In genomic region chr14:30922053-30922670, GRCm38 (mm10) we compare ENCODE assay signal across 17 mouse cellular contexts. TPM values are rescaled to one million over a fixed set of nuclear protein-coding genes. Genes with fewer than 3 reads are reported as not detected.
DNase-seq lines count a peak whose midpoint lies in the region; ATAC-seq and TF ChIP-seq lines count a peak whose summit lies in the region.
"Had no signal": no experiment of that assay in that cellular context is flagged by ENCODE, and none has a peak within 500 bp of the region (broad histone marks: within the 10 kb centered on the region; RNA-seq: fewer than 3 reads in every experiment).

No protein-coding gene starts in this region.

- no peak for TF ChIP-seq CTCF in heart, postnatal 0 days (IDR thresholded peaks at IDR 0.05; ENCODE audit: low read depth)
- TF ChIP-seq CTCF in lung, adult 2 months (IDR thresholded peaks at IDR 0.05; ENCODE audit: insufficient read depth, low read length), result no peak
- TF ChIP-seq CTCF in brain, embryonic 14.5 days (IDR thresholded peaks at IDR 0.05; ENCODE audit: borderline replicate concordance, extremely low read depth, insufficient read depth, insufficient read length), result no peak

- 48% methylated on average over 7 of the region's 8 CpGs for WGBS in heart, postnatal 0 days
- 70% methylated on average over 8 of the region's 8 CpGs for WGBS in heart, embryonic 11.5 days (ENCODE audit: insufficient replicate concordance)
- 41% methylated on average over 8 of the region's 8 CpGs for WGBS in lung, embryonic 16.5 days
- WGBS in lung, adult 2 months, result 42% methylated on average over 8 of the region's 8 CpGs
- WGBS in liver, embryonic 15.5 days (ENCODE audit: insufficient replicate concordance), result 47% methylated on average over 8 of the region's 8 CpGs

- H3K9ac ChIP-seq in heart, postnatal 0 days (replicated peaks; ENCODE audit: low read depth, low read length), result no peak overlapping the region
- H3K9ac ChIP-seq in heart, embryonic 11.5 days (ENCODE audit: low read depth, low read length), result no peak overlapping the region
- no peak overlapping the region for H3K9ac ChIP-seq in lung, embryonic 16.5 days (ENCODE audit: low read length)
- no peak overlapping the region for H3K9ac ChIP-seq in liver, embryonic 15.5 days

- no peaks in the 10 kb centered on the region for H3K27me3 ChIP-seq in heart, postnatal 0 days (ENCODE audit: control insufficient read depth, insufficient read depth, low read length)
- no peaks in the 10 kb centered on the region for H3K27me3 ChIP-seq in heart, embryonic 11.5 days (ENCODE audit: control insufficient read depth, insufficient read depth, low read length)
- H3K27me3 ChIP-seq in lung, embryonic 16.5 days (ENCODE audit: control insufficient read depth, insufficient read depth, low read depth, low read length), result no peaks in the 10 kb centered on the region
- H3K27me3 ChIP-seq in liver, embryonic 15.5 days, result no peaks in the 10 kb centered on the region

- no peaks in the 10 kb centered on the region for H3K9me3 ChIP-seq in heart, postnatal 0 days (replicated peaks; ENCODE audit: control insufficient read depth, low read length)
- H3K9me3 ChIP-seq in heart, embryonic 11.5 days (replicated peaks; ENCODE audit: control insufficient read depth, low read length), result no peaks in the 10 kb centered on the region
- H3K9me3 ChIP-seq in lung, embryonic 16.5 days (ENCODE audit: control insufficient read depth, low read length), result no peaks in the 10 kb centered on the region
- H3K9me3 ChIP-seq in liver, embryonic 15.5 days (replicated peaks), result no peaks in the 10 kb centered on the region
- H3K9me3 ChIP-seq: G1E; limb, embryonic 10.5 days had no signal

- no peak overlapping the region for H3K27ac ChIP-seq in heart, postnatal 0 days (ENCODE audit: low read depth)
- no peak overlapping the region for H3K27ac ChIP-seq in heart, embryonic 11.5 days (ENCODE audit: low read depth, low read length)
- H3K27ac ChIP-seq in lung, embryonic 16.5 days (ENCODE audit: low read length), result no peak overlapping the region
- H3K27ac ChIP-seq in liver, embryonic 15.5 days (replicated peaks), result peak overlapping the region; percentile 67; the same call in 1 of the 2 replicates
- H3K27ac ChIP-seq: limb, embryonic 10.5 days had no signal

- ATAC-seq in heart, postnatal 0 days (ENCODE audit: insufficient read depth, low read depth), result peak; percentile 33; the same call in 1 of the 2 replicates
- no peak for ATAC-seq in heart, embryonic 11.5 days (replicated peaks; ENCODE audit: insufficient number of reproducible peaks, low FRiP score, low TSS enrichment)
- ATAC-seq in lung, embryonic 16.5 days (ENCODE audit: low read depth), result peak; percentile 79
- 0 out of 2 replicates have a peak, but pooled peaks have one; percentile 6 for ATAC-seq in liver, embryonic 15.5 days (ENCODE audit: insufficient read depth)
- ATAC-seq: inflammation-experienced regulatory T-cells, adult 6 months had no signal

- no peaks in the 10 kb centered on the region for H3K4me1 ChIP-seq in heart, postnatal 0 days (ENCODE audit: control insufficient read depth, insufficient read depth)
- no peaks in the 10 kb centered on the region for H3K4me1 ChIP-seq in heart, embryonic 11.5 days (ENCODE audit: control insufficient read depth, insufficient read depth, low read length)
- peaks cover 15% of the 10 kb centered on the region for H3K4me1 ChIP-seq in lung, embryonic 16.5 days (replicated peaks; ENCODE audit: control insufficient read depth, insufficient read depth, low read length)
- no peaks in the 10 kb centered on the region for H3K4me1 ChIP-seq in lung, adult 2 months (ENCODE audit: control insufficient read depth, insufficient read depth, low read length)
- peaks cover 19% of the 10 kb centered on the region for H3K4me1 ChIP-seq in liver, embryonic 15.5 days (replicated peaks)
- H3K4me1 ChIP-seq: limb, embryonic 10.5 days had no signal

- DNase-seq in heart, postnatal 0 days (ENCODE audit: low spot score), result no peak
- no peak for DNase-seq in lung, adult 2 months
- DNase-seq in brain, embryonic 14.5 days (ENCODE audit: low read depth), result peak; percentile 70
- DNase-seq in heart, adult 18-20 months, result no peak
- DNase-seq in cerebellum, postnatal 36 days, result no peak
- DNase-seq: adrenal gland, postnatal 25 days; B cell, adult 2 months; layer of hippocampus, postnatal 36 days had no signal

- TF ChIP-seq EP300 in heart, postnatal 0 days (IDR thresholded peaks at IDR 0.05; ENCODE audit: low read depth), result no peak

- H3K4me3 ChIP-seq in heart, postnatal 0 days (ENCODE audit: low read depth, low read length), result no peak overlapping the region
- H3K4me3 ChIP-seq in heart, embryonic 11.5 days (ENCODE audit: low read depth, low read length), result no peak overlapping the region
- no peak overlapping the region for H3K4me3 ChIP-seq in lung, embryonic 16.5 days (ENCODE audit: low read length)
- H3K4me3 ChIP-seq in lung, adult 2 months (replicated peaks; ENCODE audit: extremely low read depth, low read depth, low read length), result no peak overlapping the region
- H3K4me3 ChIP-seq in liver, embryonic 15.5 days (replicated peaks), result peak overlapping the region; percentile 38
- H3K4me3 ChIP-seq: limb, embryonic 10.5 days had no signal

- no peaks in the 10 kb centered on the region for H3K36me3 ChIP-seq in heart, postnatal 0 days (replicated peaks; ENCODE audit: control insufficient read depth, insufficient read depth, low read length)
- no peaks in the 10 kb centered on the region for H3K36me3 ChIP-seq in heart, embryonic 11.5 days (ENCODE audit: control insufficient read depth, insufficient read depth, low read length)
- H3K36me3 ChIP-seq in lung, embryonic 16.5 days (ENCODE audit: control insufficient read depth, insufficient read depth, low read length), result no peaks in the 10 kb centered on the region
- no peaks in the 10 kb centered on the region for H3K36me3 ChIP-seq in liver, embryonic 15.5 days (replicated peaks)
- H3K36me3 ChIP-seq: G1E; limb, embryonic 10.5 days had no signal

- no peak overlapping the region for H3K4me2 ChIP-seq in heart, postnatal 0 days (ENCODE audit: low read depth, low read length)
- H3K4me2 ChIP-seq in heart, embryonic 11.5 days, result no peak overlapping the region
- H3K4me2 ChIP-seq in lung, embryonic 16.5 days (ENCODE audit: low read depth, low read length), result no peak overlapping the region
- H3K4me2 ChIP-seq in liver, embryonic 15.5 days, result peak overlapping the region; percentile 45

- no peak for TF ChIP-seq POLR2A in lung, adult 2 months (IDR thresholded peaks at IDR 0.05; ENCODE audit: borderline replicate concordance, extremely low read depth, low read depth, low read length)
- TF ChIP-seq POLR2A in brain, embryonic 14.5 days (IDR thresholded peaks at IDR 0.05; ENCODE audit: borderline replicate concordance, extremely low read depth, insufficient read depth, insufficient read length, poor library complexity, severe bottlenecking), result no peak

RNA-seq across cellular contexts. Expression of gene Itih3, which starts 1.4 kb away (rescaled TPM):
- 0.66 and 2.4 TPM in 2 replicates for total RNA-seq in heart, postnatal 0 days (2014; rRNA removed; ENCODE audit: low replicate concordance)
- 0.49 and 0.72 TPM in 2 replicates for polyA plus RNA-seq in heart, postnatal 0 days (2015; fragmentation: Nextera tagmentation; extraction: Ambion mirVana)
- 1.4 and 1.7 TPM in 2 replicates for polyA plus RNA-seq in heart, embryonic 11.5 days (2014; fragmentation: Nextera tagmentation; extraction: Ambion mirVana)
- 0.98 and 8.5 TPM in 2 replicates for polyA plus RNA-seq in lung, embryonic 16.5 days (2015; fragmentation: Nextera tagmentation; extraction: Ambion mirVana)
- polyA plus RNA-seq in lung, adult 2 months (2012; rRNA removed), result 0.87 and 1.1 TPM in 2 replicates
- 0.47 and 1.7 TPM in 2 replicates for polyA plus RNA-seq in brain, embryonic 14.5 days (2012; rRNA removed)
- polyA plus RNA-seq in liver, embryonic 15.5 days (2015; fragmentation: Nextera tagmentation; extraction: Ambion mirVana), result 434 and 589 TPM in 2 replicates
- under 1 TPM; 0.27 to 0.69 TPM for total RNA-seq in heart, adult 18-20 months (2021)
- total RNA-seq: common myeloid progenitor, adult 5-6 weeks; G1E; granulocyte monocyte progenitor cell, adult 5-6 weeks; megakaryocyte, adult 5-6 weeks had no signal
- polyA plus RNA-seq: G1E; inflammation-experienced regulatory T-cells, adult 6 months; limb, embryonic 10.5 days had no signal

RNA-seq across cellular contexts. Expression of gene Itih1, which starts 20.9 kb away (rescaled TPM):
- not detected in 2 replicates for total RNA-seq in heart, postnatal 0 days (2014; rRNA removed; ENCODE audit: low replicate concordance)
- polyA plus RNA-seq in heart, postnatal 0 days (2015; fragmentation: Nextera tagmentation; extraction: Ambion mirVana), result not detected in 2 replicates
- polyA plus RNA-seq in heart, embryonic 11.5 days (2014; fragmentation: Nextera tagmentation; extraction: Ambion mirVana), result 0.11 TPM in 1 of 2 replicates, not detected in the other
- polyA plus RNA-seq in lung, embryonic 16.5 days (2015; fragmentation: Nextera tagmentation; extraction: Ambion mirVana), result 0.09 and 1.1 TPM in 2 replicates
- polyA plus RNA-seq in lung, adult 2 months (2012; rRNA removed), result 1.1 and 1.4 TPM in 2 replicates
- 0.03 TPM in 1 of 2 replicates, not detected in the other for polyA plus RNA-seq in brain, embryonic 14.5 days (2012; rRNA removed)
- polyA plus RNA-seq in liver, embryonic 15.5 days (2015; fragmentation: Nextera tagmentation; extraction: Ambion mirVana), result 53.8 and 71.1 TPM in 2 replicates
- total RNA-seq in heart, adult 18-20 months (2021), result not detected
- total RNA-seq: adrenal gland, postnatal 25 days; common myeloid progenitor, adult 5-6 weeks; G1E; granulocyte monocyte progenitor cell, adult 5-6 weeks; layer of hippocampus, postnatal 36 days; megakaryocyte, adult 5-6 weeks had no signal
- polyA plus RNA-seq: G1E; inflammation-experienced regulatory T-cells, adult 6 months; limb, embryonic 10.5 days had no signal

RNA-seq across cellular contexts. Expression of gene Nek4, which starts 29.0 kb away (rescaled TPM):
- 4.5 and 11.9 TPM in 2 replicates for total RNA-seq in heart, postnatal 0 days (2014; rRNA removed; ENCODE audit: low replicate concordance)
- 3.1 and 3.3 TPM in 2 replicates for polyA plus RNA-seq in heart, postnatal 0 days (2015; fragmentation: Nextera tagmentation; extraction: Ambion mirVana)
- polyA plus RNA-seq in heart, embryonic 11.5 days (2014; fragmentation: Nextera tagmentation; extraction: Ambion mirVana), result 4.4 and 5.1 TPM in 2 replicates
- polyA plus RNA-seq in lung, embryonic 16.5 days (2015; fragmentation: Nextera tagmentation; extraction: Ambion mirVana), result 13.0 and 14.0 TPM in 2 replicates
- 3.6 and 3.8 TPM in 2 replicates for polyA plus RNA-seq in lung, adult 2 months (2012; rRNA removed)
- 11.1 and 13.3 TPM in 2 replicates for polyA plus RNA-seq in brain, embryonic 14.5 days (2012; rRNA removed)
- 3.5 and 4.1 TPM in 2 replicates for polyA plus RNA-seq in liver, embryonic 15.5 days (2015; fragmentation: Nextera tagmentation; extraction: Ambion mirVana)
- total RNA-seq in heart, adult 18-20 months (2021), result 1 to 10 TPM; 4.8 TPM

RNA-seq across cellular contexts. Expression of gene Itih4, which starts 35.9 kb away (rescaled TPM):
- 2.2 and 2.5 TPM in 2 replicates for total RNA-seq in heart, postnatal 0 days (2014; rRNA removed; ENCODE audit: low replicate concordance)
- 0.61 and 1.0 TPM in 2 replicates for polyA plus RNA-seq in heart, postnatal 0 days (2015; fragmentation: Nextera tagmentation; extraction: Ambion mirVana)
- polyA plus RNA-seq in heart, embryonic 11.5 days (2014; fragmentation: Nextera tagmentation; extraction: Ambion mirVana), result not detected in 2 replicates
- polyA plus RNA-seq in lung, embryonic 16.5 days (2015; fragmentation: Nextera tagmentation; extraction: Ambion mirVana), result 0.59 and 3.7 TPM in 2 replicates
- 37.7 and 43.4 TPM in 2 replicates for polyA plus RNA-seq in lung, adult 2 months (2012; rRNA removed)
- 0.04 and 0.10 TPM in 2 replicates for polyA plus RNA-seq in brain, embryonic 14.5 days (2012; rRNA removed)
- 205 and 267 TPM in 2 replicates for polyA plus RNA-seq in liver, embryonic 15.5 days (2015; fragmentation: Nextera tagmentation; extraction: Ambion mirVana)
- 1 to 10 TPM; 3.1 to 7.9 TPM for total RNA-seq in heart, adult 18-20 months (2021)
- total RNA-seq: common myeloid progenitor, adult 5-6 weeks; granulocyte monocyte progenitor cell, adult 5-6 weeks; layer of hippocampus, postnatal 36 days; megakaryocyte, adult 5-6 weeks had no signal
- polyA plus RNA-seq: G1E; inflammation-experienced regulatory T-cells, adult 6 months; limb, embryonic 10.5 days had no signal

RNA-seq across cellular contexts. Expression of gene Mustn1, which starts 43.2 kb away (rescaled TPM):
- total RNA-seq in heart, postnatal 0 days (2014; rRNA removed; ENCODE audit: low replicate concordance), result 3.7 and 10.3 TPM in 2 replicates
- polyA plus RNA-seq in heart, postnatal 0 days (2015; fragmentation: Nextera tagmentation; extraction: Ambion mirVana), result 6.8 and 7.2 TPM in 2 replicates
- polyA plus RNA-seq in heart, embryonic 11.5 days (2014; fragmentation: Nextera tagmentation; extraction: Ambion mirVana), result 1.8 and 2.0 TPM in 2 replicates
- 9.9 and 12.6 TPM in 2 replicates for polyA plus RNA-seq in lung, embryonic 16.5 days (2015; fragmentation: Nextera tagmentation; extraction: Ambion mirVana)
- 44.8 and 50.3 TPM in 2 replicates for polyA plus RNA-seq in lung, adult 2 months (2012; rRNA removed)
- polyA plus RNA-seq in brain, embryonic 14.5 days (2012; rRNA removed), result 0.60 and 0.78 TPM in 2 replicates
- polyA plus RNA-seq in liver, embryonic 15.5 days (2015; fragmentation: Nextera tagmentation; extraction: Ambion mirVana), result 1.1 and 1.6 TPM in 2 replicates
- total RNA-seq in heart, adult 18-20 months (2021), result 10 to 100 TPM; 12.5 to 14.4 TPM

Comparison
In these comparisons a context has a peak if more than half of its experiments do, and no peak if none do; other contexts are left out.
1. RNA of gene Itih3, which starts 1.4 kb away (polyA plus RNA-seq): 434 to 589 TPM in liver, embryonic 15.5 days; 0.47 to 1.7 TPM in brain, embryonic 14.5 days, 1.4 to 1.7 TPM in heart, embryonic 11.5 days, 0.87 to 1.1 TPM in lung, adult 2 months, 0.98 to 8.5 TPM in lung, embryonic 16.5 days and 0.49 to 0.72 TPM in heart, postnatal 0 days; every median in the first group is over 10 times any median in the second.
2. RNA of gene Itih1, which starts 20.9 kb away (polyA plus RNA-seq): 53.8 to 71.1 TPM in liver, embryonic 15.5 days; 1.1 to 1.4 TPM in lung, adult 2 months, 0.11 TPM in heart, embryonic 11.5 days, 0.09 to 1.1 TPM in lung, embryonic 16.5 days, 0.03 TPM in brain, embryonic 14.5 days and not detected in heart, postnatal 0 days; every median in the first group is over 10 times any median in the second.